Mouse (Mus musculus) intestine, embryonic 16.5 days (tissue): ENCODE measurements at regions not wholly inside any gene's neighbourhood (a gene's known extent, or its start where the extent isn't known, plus 50 kb on each side); places are given as distances from the start of the nearest gene placed in this dataset. TPM values are rescaled to one million over a fixed set of nuclear protein-coding genes. Genes with fewer than 3 reads are reported as not detected.

Experiments used
- microRNA-seq: library from miRNA; unstranded; fragments of <30 nt; microRNA quantifications from one replicate; pipeline ENCODE4, GENCODE M21; 2016

Small RNAs in the stretch of these regions (microRNA-seq; reads per million reads assigned to microRNA genes)
- gene Gm23364, result not detected
